Mouse (Mus musculus) B cell, adult 62 days (primary cell): ENCODE measurements around the gene Il31. TPM values are rescaled to one million over a fixed set of nuclear protein-coding genes. Genes with fewer than 3 reads are reported as not detected.

ENCODE experiments used
- total RNA-seq: library from RNA; stranded (reverse); gene quantifications from 4 replicates; pipeline ENCODE4 v1.2.4, GENCODE M21; 2023

Il31 gene
- total RNA-seq = not detected in 4 replicates

DNA sequence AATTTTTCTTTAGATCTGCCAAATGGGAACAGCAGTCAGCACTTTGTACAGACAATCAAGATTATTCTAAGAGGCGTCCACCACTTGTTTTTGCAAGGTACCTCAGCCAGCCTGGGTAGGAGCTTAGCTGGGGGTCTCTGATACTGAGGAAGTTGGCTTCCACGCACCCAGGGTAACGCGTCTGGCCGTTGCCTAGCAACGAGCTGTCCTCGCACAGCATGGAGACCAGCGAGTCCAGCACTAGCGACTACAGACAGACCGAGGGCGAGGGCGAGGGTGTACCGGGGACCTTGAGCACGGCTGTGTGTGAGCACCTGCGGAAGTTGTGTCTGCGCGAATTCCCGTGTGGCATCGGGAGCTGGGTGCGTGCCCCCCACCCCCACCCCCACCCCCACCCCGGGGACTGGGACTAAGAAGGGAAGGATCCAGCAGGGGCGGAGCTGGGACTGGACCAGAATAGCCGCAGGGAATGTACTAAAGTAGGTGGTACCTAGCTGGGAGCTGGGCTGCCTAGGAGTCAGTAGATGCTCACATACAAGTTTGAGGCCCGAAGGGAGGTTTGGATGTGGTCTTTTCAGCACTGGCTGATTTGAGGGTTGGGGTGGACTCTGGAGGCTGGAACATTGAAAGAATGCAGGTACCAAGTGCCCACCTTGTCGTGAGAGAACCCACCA, at the start of gene Il31, which contains the start of gene Lrrc43:
Gene Il31 (minus strand): TSS at position 378 of the 674 bp plus-strand sequence.
Gene Lrrc43 (plus strand): TSS at position 194 of the 674 bp plus-strand sequence.

DNA sequence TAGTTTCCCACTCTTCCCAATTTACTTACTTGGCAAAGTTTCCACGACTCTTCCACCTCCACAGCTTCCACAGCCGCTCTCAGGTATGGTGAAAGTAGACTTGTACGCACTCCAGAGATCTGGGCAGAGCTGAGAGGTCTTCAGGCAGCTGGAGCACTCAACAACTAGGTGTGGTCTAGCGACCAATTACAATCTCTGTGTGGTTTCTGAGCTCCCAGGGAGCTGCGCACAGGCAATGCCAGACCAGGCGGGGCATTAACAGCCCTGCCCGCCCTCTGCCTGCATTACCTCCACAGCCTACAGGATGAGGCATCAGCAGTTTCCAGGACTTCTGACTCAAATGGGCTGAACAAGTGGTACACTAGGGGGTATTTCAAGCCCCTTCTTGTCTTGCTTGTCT, 36.0 kb upstream of the Il31 start, which contains the start of gene Gm49027:
Gene Gm49027 (minus strand): TSS at position 208 of the 400 bp plus-strand sequence.

DNA sequence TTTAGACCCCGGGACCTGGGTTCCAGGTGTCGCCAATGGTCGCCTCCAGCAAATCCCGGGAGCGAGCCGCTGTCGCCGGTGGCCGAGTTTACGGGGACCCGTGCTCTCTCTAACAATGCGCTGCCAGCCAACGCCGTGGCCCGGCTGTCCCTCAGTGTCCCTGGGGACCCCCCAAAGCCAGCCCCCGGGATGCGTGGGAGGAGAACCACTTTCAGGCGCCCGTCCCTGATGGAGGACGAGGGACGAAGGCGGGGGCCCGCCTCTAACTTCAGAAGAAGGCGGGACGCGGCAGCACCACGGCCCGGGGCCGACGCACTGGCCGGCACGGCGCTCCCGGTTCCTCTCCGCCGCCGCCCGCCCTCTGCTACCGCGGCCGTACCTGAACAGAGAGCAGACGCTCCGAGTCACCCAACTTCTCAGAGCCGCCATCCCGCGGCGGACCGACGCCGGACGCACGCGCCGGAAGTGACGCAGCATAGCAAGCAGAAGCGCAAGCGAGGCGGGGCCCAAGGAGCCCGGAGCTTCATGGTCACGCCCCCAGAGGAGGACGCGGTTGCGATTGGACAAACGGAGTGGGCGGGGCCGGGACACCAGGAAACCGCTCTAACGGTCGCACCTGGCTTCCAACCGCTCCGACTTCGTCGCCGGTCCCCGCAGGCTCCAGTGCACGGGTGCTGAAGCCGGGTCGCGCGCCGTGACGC, 34.6 kb upstream of the Il31 start, which contains the start of gene Diablo:
Gene Diablo (minus strand): TSS at position 485 of the 701 bp plus-strand sequence.

DNA sequence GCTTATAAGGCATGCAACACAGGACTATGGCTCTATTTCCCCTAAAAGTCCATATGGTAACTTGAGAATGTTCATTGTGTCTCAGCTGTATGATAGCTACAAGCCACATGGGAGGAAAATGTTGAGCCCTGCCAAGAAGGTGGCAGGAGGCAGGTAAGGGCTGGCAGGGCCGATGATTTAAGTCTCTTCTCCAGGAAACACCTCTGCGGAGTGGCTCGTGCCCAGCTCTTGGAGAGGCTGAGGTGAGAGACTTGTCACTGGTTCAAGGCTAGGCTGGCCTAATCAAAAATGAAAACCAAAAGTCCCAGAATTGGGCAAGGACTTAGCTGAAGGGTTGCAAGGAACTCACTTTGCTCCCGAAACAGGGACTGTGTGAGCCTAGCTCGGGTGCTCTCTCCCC, 20.9 kb upstream of the Il31 start, which contains the start of gene B3gnt4:
Gene B3gnt4 (plus strand): TSS at position 301 of the 400 bp plus-strand sequence.

Other genes starting within 250 kb of the Il31 start
- gene Wdr66, start 237.4 kb downstream of the Il31 start, total RNA-seq = 1.2 to 2.0 TPM (median 1.7 TPM) in 4 replicates
- 53.7 to 55.1 TPM (median 54.6 TPM) in 4 replicates for gene Bcl7a, start 145.7 kb downstream of the Il31 start, total RNA-seq
- 131 to 140 TPM (median 134 TPM) in 4 replicates for gene Mlxip, start 94.7 kb downstream of the Il31 start, total RNA-seq
- gene Lrrc43, start 184 bp downstream of the Il31 start, total RNA-seq = not detected in 4 replicates
- not detected in 4 replicates for gene B3gnt4, start 21.0 kb upstream of the Il31 start, total RNA-seq
- gene Diablo, start 34.7 kb upstream of the Il31 start, total RNA-seq = 63.2 to 72.6 TPM (median 68.3 TPM) in 4 replicates
- 3.9 to 9.7 TPM (median 5.4 TPM) in 4 replicates for gene Gm49027, start 36.0 kb upstream of the Il31 start, total RNA-seq
- 46.7 to 56.8 TPM (median 52.6 TPM) in 4 replicates for gene Vps33a, start 83.5 kb upstream of the Il31 start, total RNA-seq
- gene Clip1, start 195.1 kb upstream of the Il31 start, total RNA-seq = 24.8 to 28.9 TPM (median 25.7 TPM) in 4 replicates
- gene Zcchc8, start 231.6 kb upstream of the Il31 start, total RNA-seq = 73.5 to 83.3 TPM (median 77.5 TPM) in 4 replicates